Mouse (Mus musculus) stomach, postnatal 0 days (tissue): ENCODE measurements at regions not wholly inside any gene's neighbourhood (a gene's known extent, or its start where the extent isn't known, plus 50 kb on each side); places are given as distances from the start of the nearest gene placed in this dataset.

Experiments
- ATAC-seq: fragments of 200-750 bp; cut with Nextera tagmentation; 2 replicates; pipeline ENCODE4 v1.8.0; 2017; ENCODE audit not compliant: low FRiP score, low TSS enrichment
- DNase-seq: peaks from one replicate; pipeline ENCODE4 v3.0.0-alpha.2; 2016; ENCODE audit warnings: low spot score
- H3K27ac ChIP-seq: fragments of 300-500 bp; sonication (generic); replicated peaks from 2 replicates; pipeline ENCODE4 v1.5.1; 2014; ENCODE audit warnings: mild to moderate bottlenecking, control low read depth
- H3K27me3 ChIP-seq: fragments of 300-500 bp; sonication (generic); 2 replicates; pipeline ENCODE4 v1.6.1; 2014; ENCODE audit warnings: low read length; ENCODE audit not compliant: control insufficient read depth, insufficient read depth
- H3K36me3 ChIP-seq: fragments of 300-500 bp; sonication (generic); 2 replicates; pipeline ENCODE4 v1.6.1; 2014; ENCODE audit warnings: low read length, mixed read lengths; ENCODE audit not compliant: control insufficient read depth, insufficient read depth
- H3K4me1 ChIP-seq: fragments of 300-500 bp; sonication (generic); replicated peaks from 2 replicates; pipeline ENCODE4 v1.6.1; 2014; ENCODE audit warnings: antibody characterized with exemption; ENCODE audit not compliant: control insufficient read depth, insufficient read depth
- H3K4me2 ChIP-seq: fragments of 300-500 bp; sonication (generic); replicated peaks from 2 replicates; pipeline ENCODE4 v1.6.1; 2014; ENCODE audit warnings: low read depth, mild to moderate bottlenecking, control low read depth, moderate library complexity
- H3K4me3 ChIP-seq: fragments of 300-500 bp; sonication (generic); 2 replicates; pipeline ENCODE4 v1.5.1; 2014; ENCODE audit warnings: low read depth, low read length, control low read depth
- H3K9ac ChIP-seq: fragments of 300-500 bp; sonication (generic); 2 replicates; pipeline ENCODE4 v1.6.1; 2014; ENCODE audit warnings: mild to moderate bottlenecking, low read length, control low read depth, mixed read lengths
- H3K9me3 ChIP-seq: fragments of 300-500 bp; sonication (generic); 2 replicates; pipeline ENCODE4 v1.6.1; 2016; ENCODE audit warnings: low read length; ENCODE audit not compliant: control insufficient read depth
- CTCF ChIP-seq: IDR thresholded peaks from 2 replicates; pipeline ENCODE4 v1.5.1; 2016; ENCODE audit warnings: antibody characterized with exemption, low read depth, mild to moderate bottlenecking, moderate library complexity
- EP300 ChIP-seq: optimal IDR thresholded peaks from 2 replicates; pipeline ENCODE3; 2016; ENCODE audit warnings: antibody characterized with exemption
- whole genome bisulfite sequencing: fragments of 180-500 bp; shearing (Covaris S2); extraction: QIAGEN DNeasy Blood & Tissue Kit; methylation state at CpG from one replicate; pipeline ENCODE4 v1.1.7; 2014; 5-methylcytosine and 5-hydroxymethylcytosine counted together

DNA sequence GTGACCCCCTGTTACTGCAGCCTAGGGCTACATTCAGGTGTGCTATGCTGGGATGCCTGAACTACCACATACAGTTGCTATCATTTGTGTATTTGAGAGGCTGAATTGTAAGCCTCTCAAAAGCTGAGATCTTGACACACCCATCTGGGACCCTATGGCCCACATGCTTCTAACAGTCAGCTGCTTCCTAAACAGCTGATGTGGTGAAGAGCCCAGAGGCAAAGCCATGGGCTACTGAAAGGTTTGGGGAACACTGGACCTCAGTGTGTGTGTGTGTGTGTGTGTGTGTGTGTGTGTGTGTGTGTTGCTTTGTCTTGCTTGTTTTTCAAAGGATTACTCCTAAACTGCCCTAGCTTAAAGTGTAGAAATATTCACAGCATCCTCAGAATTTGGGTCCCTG is 75.0 kb downstream of the Lbh start:
- H3K4me3 ChIP-seq: no peak overlapping the region
- H3K36me3 ChIP-seq: no peaks in the 10 kb centered on the region
- no peak for DNase-seq
- no peak overlapping the region for H3K4me2 ChIP-seq
- no peak for ATAC-seq
- H3K27ac ChIP-seq: no peak overlapping the region
- TF ChIP-seq CTCF (no peak), EP300 (no peak)
- 0 out of 2 replicates have a peak, but pooled peaks cover 2% of the 10 kb centered on the region for H3K4me1 ChIP-seq
- no peak overlapping the region for H3K9ac ChIP-seq
- H3K9me3 ChIP-seq: no peaks in the 10 kb centered on the region
- no peaks in the 10 kb centered on the region for H3K27me3 ChIP-seq

DNA sequence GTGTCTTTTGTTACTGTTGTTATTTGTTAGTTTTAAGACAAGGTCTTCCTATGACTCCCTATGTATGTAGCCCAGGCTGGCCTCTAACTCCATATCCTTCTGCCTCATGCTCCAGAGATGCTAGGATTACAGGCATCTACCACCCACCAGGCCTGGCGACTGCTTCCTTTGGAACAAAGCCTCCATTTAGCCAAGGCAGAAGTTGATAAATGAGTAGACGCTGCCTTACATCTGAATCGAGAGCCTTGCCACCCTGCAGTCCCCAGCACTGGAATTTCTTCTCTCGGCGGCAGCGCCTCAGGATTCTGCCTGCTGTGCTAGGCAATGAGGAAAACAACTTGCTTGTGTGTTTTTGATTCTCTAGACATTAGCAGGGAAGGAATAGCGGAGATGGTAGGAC is 75.5 kb downstream of the Lbh start:
- Histone ChIP-seq H3K9ac (no peak overlapping the region), H3K36me3 (no peaks in the 10 kb centered on the region), H3K4me3 (no peak overlapping the region), H3K4me1 (0 out of 2 replicates have a peak, but pooled peaks cover 2% of the 10 kb centered on the region), H3K27me3 (no peaks in the 10 kb centered on the region), H3K9me3 (no peaks in the 10 kb centered on the region), H3K27ac (no peak overlapping the region), H3K4me2 (no peak overlapping the region)
- DNase-seq (no peak), ATAC-seq (no peak)
- TF ChIP-seq CTCF: no peak
- no peak for TF ChIP-seq EP300
- WGBS: 58% methylated on average over 7 of the region's 7 CpGs

- 59% methylated on average over 7 of the region's 7 CpGs for WGBS
- Histone ChIP-seq H3K27me3 (no peaks in the 10 kb centered on the region), H3K9ac (no peak overlapping the region), H3K27ac (no peak overlapping the region), H3K4me1 (0 out of 2 replicates have a peak, but pooled peaks cover 2% of the 10 kb centered on the region), H3K36me3 (no peaks in the 10 kb centered on the region), H3K4me2 (no peak overlapping the region), H3K9me3 (no peaks in the 10 kb centered on the region), H3K4me3 (no peak overlapping the region)
- DNase-seq (no peak), ATAC-seq (no peak)
- TF ChIP-seq EP300 (no peak), CTCF (no peak)
Measured at GRCm38 (mm10) chr17:72996539-72996938, 78.4 kb downstream of the Lbh start.

DNA sequence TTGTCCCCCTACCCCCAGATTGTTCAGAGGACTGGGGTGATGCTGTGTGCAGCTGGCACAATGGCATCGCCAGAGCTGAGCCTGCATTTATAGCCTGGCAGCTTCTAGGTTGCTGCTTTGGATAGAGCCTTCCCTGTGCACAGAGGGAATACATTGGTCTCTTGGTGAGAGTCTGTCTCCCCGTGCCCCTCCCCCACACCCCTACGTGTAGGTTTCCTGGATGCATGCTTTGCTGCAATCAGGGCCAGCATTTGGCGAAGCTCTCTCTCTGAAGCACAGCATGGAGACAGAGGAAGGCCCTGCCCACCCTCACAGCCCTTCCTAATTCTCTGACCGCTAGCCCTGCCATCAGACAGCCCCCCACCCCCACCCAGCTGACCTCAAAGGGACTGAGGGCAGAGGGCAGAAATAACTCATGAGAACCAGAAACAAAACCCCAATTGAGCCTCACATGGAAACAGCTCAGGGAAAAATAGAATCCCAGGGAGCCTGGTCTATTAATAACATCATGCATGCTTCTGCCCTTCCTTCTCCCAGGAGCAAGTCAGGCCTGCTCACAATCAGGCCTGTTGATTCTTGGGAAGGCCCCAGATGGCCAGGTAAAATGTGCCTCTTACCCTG is 79.3 kb downstream of the Lbh start:
- no peak for TF ChIP-seq EP300
- no peak for TF ChIP-seq CTCF
- no peaks in the 10 kb centered on the region for H3K36me3 ChIP-seq
- no peak overlapping the region for H3K9ac ChIP-seq
- H3K9me3 ChIP-seq: no peaks in the 10 kb centered on the region
- H3K4me3 ChIP-seq: no peak overlapping the region
- WGBS: 24% methylated on average over 5 of the region's 5 CpGs
- H3K27me3 ChIP-seq: no peaks in the 10 kb centered on the region
- 0 out of 2 replicates have a peak, but pooled peaks cover 2% of the 10 kb centered on the region for H3K4me1 ChIP-seq
- 0 out of 2 replicates have a peak overlapping the region, but pooled peaks have one; percentile 13 for H3K27ac ChIP-seq
- no peak for DNase-seq
- H3K4me2 ChIP-seq: no peak overlapping the region
- no peak; the same call in 1 of the 2 replicates for ATAC-seq

DNA sequence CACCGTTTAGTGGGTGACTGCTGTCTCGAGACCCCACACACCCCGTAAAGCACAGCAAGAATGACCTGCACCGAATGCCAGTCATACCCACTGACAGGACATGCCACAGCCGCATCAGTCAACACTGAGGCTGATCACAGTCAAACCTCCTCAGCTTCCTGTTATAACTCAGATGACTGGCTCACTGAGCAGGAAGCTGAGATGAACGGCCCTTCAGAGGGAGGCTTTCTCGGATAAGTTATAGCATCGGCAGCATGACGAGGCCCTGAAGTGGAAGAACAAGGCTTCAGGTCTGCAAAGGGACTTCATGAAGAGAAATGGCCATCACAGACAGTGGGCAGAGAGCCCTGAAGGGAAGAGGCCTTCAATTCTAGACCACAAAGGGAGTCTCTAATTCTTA is 87.0 kb downstream of the Lbh start:
- Histone ChIP-seq H3K4me3 (no peak overlapping the region), H3K4me1 (no peaks in the 10 kb centered on the region)
- no peak for ATAC-seq

GRCm38 (mm10) chr17:73008901-73009300 is 90.8 kb downstream of the Lbh start:
- H3K4me3 ChIP-seq: no peak overlapping the region
- H3K9ac ChIP-seq: no peak overlapping the region
- WGBS: 56% methylated on average over 4 of the region's 4 CpGs
- H3K9me3 ChIP-seq: no peaks in the 10 kb centered on the region
- 0 out of 2 replicates have a peak, but pooled peaks cover 1% of the 10 kb centered on the region for H3K4me1 ChIP-seq
- no peak for ATAC-seq
- H3K27me3 ChIP-seq: no peaks in the 10 kb centered on the region
- H3K4me2 ChIP-seq: no peak overlapping the region
- no peaks in the 10 kb centered on the region for H3K36me3 ChIP-seq
- peak; percentile 83 for TF ChIP-seq CTCF
- TF ChIP-seq EP300: no peak
- H3K27ac ChIP-seq: no peak overlapping the region
- peak; percentile 48 for DNase-seq

More for the DNA sequence above, 87.0 kb downstream of the Lbh start:
- DNase-seq: no peak
- Histone ChIP-seq H3K9ac (no peak overlapping the region), H3K36me3 (no peaks in the 10 kb centered on the region), H3K9me3 (no peaks in the 10 kb centered on the region), H3K27me3 (no peaks in the 10 kb centered on the region), H3K4me2 (no peak overlapping the region), H3K27ac (no peak overlapping the region)
- WGBS: 72% methylated on average over 9 of the region's 9 CpGs
- TF ChIP-seq CTCF (no peak), EP300 (no peak)
